Mouse (Mus musculus) intestine, embryonic 16.5 days (tissue): ENCODE data around the gene Izumo1. TPM values are rescaled to one million over a fixed set of nuclear protein-coding genes. Genes with fewer than 3 reads are reported as not detected.

Experiments
- ATAC-seq: fragments of 200-750 bp; cut with Nextera tagmentation; 2 replicates; pipeline ENCODE4 v1.8.0; 2017; ENCODE audit warnings: moderate TSS enrichment, moderate library complexity
- H3K27ac ChIP-seq: fragments of 300-500 bp; sonication (generic); 2 replicates; pipeline ENCODE4 v1.5.1; 2014; ENCODE audit warnings: mild to moderate bottlenecking, low read length
- H3K27me3 ChIP-seq: fragments of 300-500 bp; sonication (generic); replicated peaks from 2 replicates; pipeline ENCODE4 v1.6.1; 2014; ENCODE audit warnings: low read length, control low read depth, mixed read lengths; ENCODE audit not compliant: control insufficient read depth, insufficient read depth
- H3K36me3 ChIP-seq: fragments of 300-500 bp; sonication (generic); 2 replicates; pipeline ENCODE4 v1.6.1; 2014; ENCODE audit warnings: low read length, control low read depth; ENCODE audit not compliant: control insufficient read depth, insufficient read depth
- H3K4me1 ChIP-seq: fragments of 300-500 bp; sonication (generic); 2 replicates; pipeline ENCODE4 v1.6.1; 2014; ENCODE audit warnings: low read length, control low read depth, mixed read lengths; ENCODE audit not compliant: control insufficient read depth, insufficient read depth
- H3K4me2 ChIP-seq: fragments of 300-500 bp; sonication (generic); 2 replicates; pipeline ENCODE4 v1.6.1; 2014; ENCODE audit warnings: low read depth, low read length, control low read depth
- H3K4me3 ChIP-seq: fragments of 300-500 bp; sonication (generic); 2 replicates; pipeline ENCODE4 v1.5.1; 2014; ENCODE audit warnings: mild to moderate bottlenecking, low read length
- H3K9ac ChIP-seq: fragments of 300-500 bp; sonication (generic); 2 replicates; pipeline ENCODE4 v1.6.1; 2014; ENCODE audit warnings: low read depth, low read length
- H3K9me3 ChIP-seq: fragments of 300-500 bp; sonication (generic); 2 replicates; pipeline ENCODE4 v1.6.1; 2016; ENCODE audit warnings: low read length, control low read depth; ENCODE audit not compliant: control insufficient read depth
- WGBS: fragments of 180-500 bp; shearing (Covaris S2); extraction: QIAGEN DNeasy Blood & Tissue Kit; methylation state at CpG from one replicate; pipeline ENCODE4 v1.1.7; 2014; 5-methylcytosine and 5-hydroxymethylcytosine counted together
- polyA plus RNA-seq: library from polyadenylated mRNA; unstranded; fragments of >200 nt; fragmentation: Nextera tagmentation; extraction: Ambion mirVana; gene quantifications from 2 replicates; pipeline ENCODE4 v1.2.1, GENCODE M21; 2015

Gene Izumo1
- polyA plus RNA-seq, 1 experiment from 2014 or later, result 0.07 TPM

- Histone ChIP-seq H3K4me3 (no peak overlapping the region), H3K9ac (no peak overlapping the region), H3K27ac (no peak overlapping the region), H3K4me1 (peaks cover 3% of the 10 kb centered on the region; the same call in 1 of the 2 replicates), H3K4me2 (no peak overlapping the region), H3K27me3 (peaks cover 20% of the 10 kb centered on the region), H3K36me3 (no peaks in the 10 kb centered on the region), H3K9me3 (no peaks in the 10 kb centered on the region)
- ATAC-seq, result no peak; the same call in 1 of the 2 replicates
- WGBS, result 45% methylated on average over 6 of the region's 6 CpGs
These were observed 5.3 kb upstream of the Izumo1 start for GRCm38 (mm10) chr7:45616277-45616676.

DNA sequence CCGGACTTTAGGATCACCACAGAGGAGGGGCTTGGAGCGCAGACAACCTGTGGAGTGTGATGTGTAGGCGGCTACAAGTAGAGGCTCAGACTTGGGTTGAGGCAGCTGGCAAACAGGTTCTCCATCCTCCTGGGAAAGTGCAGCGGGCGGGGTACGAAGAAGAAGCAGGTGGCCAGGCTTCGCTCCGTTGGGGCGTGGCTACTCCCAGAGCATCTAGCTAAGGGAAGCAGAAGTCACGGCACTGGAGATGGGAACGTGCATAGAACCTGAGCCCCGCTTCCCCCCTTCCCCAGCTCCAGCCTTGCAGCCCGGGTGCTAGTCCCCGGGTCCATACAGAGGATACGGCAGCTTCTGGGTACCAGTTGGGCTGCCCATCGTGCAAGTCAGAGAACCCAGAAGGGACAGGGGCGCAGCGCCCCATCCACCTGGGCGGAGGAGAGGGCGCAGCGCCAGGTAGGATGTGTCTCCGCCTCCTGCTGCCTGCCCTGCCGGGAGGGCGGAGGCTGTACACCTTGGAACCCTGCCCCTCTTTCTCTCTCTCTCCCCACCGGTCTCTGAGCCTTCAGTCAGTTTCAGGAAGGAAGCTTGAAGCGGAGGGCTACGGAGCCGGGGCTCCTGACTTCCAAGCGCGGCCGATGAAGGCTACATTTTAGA, 4.4 kb upstream of the Izumo1 start, which contains the start of gene Fut1:
Gene Fut1, plus strand, starts transcription at position 248 of the 654 bp plus-strand sequence.
- H3K4me2 ChIP-seq, result peak within 1 kb of the TSS; percentile 34
- H3K9me3 ChIP-seq, result no peaks in the 10 kb centered on the region
- WGBS, result 6% methylated on average over 29 of the region's 31 CpGs
- H3K27me3 ChIP-seq, result peaks cover 20% of the 10 kb centered on the region
- H3K4me3 ChIP-seq, result peak within 1 kb of the TSS; percentile 17
- H3K27ac ChIP-seq, result no peak within 1 kb of the TSS
- no peaks in the 10 kb centered on the region for H3K36me3 ChIP-seq
- ATAC-seq, result peak; percentile 71
- H3K4me1 ChIP-seq, result peaks cover 3% of the 10 kb centered on the region; the same call in 1 of the 2 replicates
- H3K9ac ChIP-seq, result 0 out of 2 replicates have a peak within 1 kb of the TSS, but pooled peaks have one; percentile 15

DNA sequence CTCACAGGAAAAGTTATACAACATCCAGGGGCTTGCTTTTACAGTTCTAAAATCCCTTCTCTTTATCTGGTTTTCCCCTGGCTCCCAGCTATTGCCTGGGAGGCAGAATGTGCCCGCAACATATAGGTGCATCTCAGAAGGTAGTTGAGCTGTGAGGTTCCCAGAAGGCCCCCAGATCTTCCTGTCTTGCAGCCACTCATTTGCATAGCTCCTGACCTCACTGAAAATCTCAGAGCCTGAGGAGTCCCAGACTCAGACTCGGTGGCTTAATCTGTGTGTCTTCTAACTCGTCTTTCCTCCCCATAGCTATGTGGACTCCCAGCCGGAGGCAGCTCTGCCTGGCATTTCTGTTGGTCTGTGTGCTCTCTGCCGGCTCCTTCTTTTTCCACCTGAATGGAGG, 3.3 kb upstream of the Izumo1 start:
- Histone ChIP-seq H3K36me3 (no peaks in the 10 kb centered on the region), H3K27ac (no peak overlapping the region), H3K4me1 (peaks cover 3% of the 10 kb centered on the region; the same call in 1 of the 2 replicates), H3K9ac (no peak overlapping the region), H3K9me3 (no peaks in the 10 kb centered on the region), H3K27me3 (peaks cover 20% of the 10 kb centered on the region), H3K4me3 (no peak overlapping the region), H3K4me2 (no peak overlapping the region)
- 83% methylated on average over 5 of the region's 5 CpGs for WGBS
- ATAC-seq, result no peak

DNA sequence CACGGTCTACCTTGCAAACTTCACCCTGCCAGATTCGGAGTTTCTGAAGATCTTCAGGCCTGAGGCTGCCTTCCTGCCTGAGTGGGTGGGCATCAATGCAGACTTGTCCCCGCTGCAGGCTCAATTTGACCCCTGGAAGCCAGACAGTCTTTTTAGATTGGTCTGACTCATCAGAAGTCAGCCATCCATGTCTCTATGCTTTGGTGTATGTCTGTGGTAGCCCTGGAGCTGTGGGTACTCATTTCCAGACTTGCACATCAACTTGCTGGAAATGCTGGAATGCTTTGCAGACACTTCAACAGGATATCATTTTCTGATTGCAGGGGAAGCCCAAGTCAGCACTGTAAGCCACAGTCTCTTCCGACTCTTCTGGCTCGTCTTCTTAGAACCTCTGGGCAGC, 2.0 kb upstream of the Izumo1 start:
- no peaks in the 10 kb centered on the region for H3K36me3 ChIP-seq
- no peak overlapping the region for H3K4me2 ChIP-seq
- 90% methylated on average over 5 of the region's 5 CpGs for WGBS
- peaks cover 3% of the 10 kb centered on the region; the same call in 1 of the 2 replicates for H3K4me1 ChIP-seq
- H3K9me3 ChIP-seq, result no peaks in the 10 kb centered on the region
- no peak for ATAC-seq
- no peak overlapping the region for H3K27ac ChIP-seq
- peaks cover 20% of the 10 kb centered on the region for H3K27me3 ChIP-seq
- H3K9ac ChIP-seq, result no peak overlapping the region
- no peak overlapping the region for H3K4me3 ChIP-seq

- no peak overlapping the region for H3K4me3 ChIP-seq
- peaks cover 5% of the 10 kb centered on the region; the same call in 1 of the 2 replicates for H3K4me1 ChIP-seq
- H3K36me3 ChIP-seq, result no peaks in the 10 kb centered on the region
- no peak for ATAC-seq
- H3K4me2 ChIP-seq, result no peak overlapping the region
- H3K9ac ChIP-seq, result no peak overlapping the region
- H3K9me3 ChIP-seq, result no peaks in the 10 kb centered on the region
- peaks cover 12% of the 10 kb centered on the region for H3K27me3 ChIP-seq
- H3K27ac ChIP-seq, result no peak overlapping the region
- WGBS, result 93% methylated on average over 11 of the region's 11 CpGs
These were observed 1.9 kb downstream of the Izumo1 start for GRCm38 (mm10) chr7:45623507-45623906.

DNA sequence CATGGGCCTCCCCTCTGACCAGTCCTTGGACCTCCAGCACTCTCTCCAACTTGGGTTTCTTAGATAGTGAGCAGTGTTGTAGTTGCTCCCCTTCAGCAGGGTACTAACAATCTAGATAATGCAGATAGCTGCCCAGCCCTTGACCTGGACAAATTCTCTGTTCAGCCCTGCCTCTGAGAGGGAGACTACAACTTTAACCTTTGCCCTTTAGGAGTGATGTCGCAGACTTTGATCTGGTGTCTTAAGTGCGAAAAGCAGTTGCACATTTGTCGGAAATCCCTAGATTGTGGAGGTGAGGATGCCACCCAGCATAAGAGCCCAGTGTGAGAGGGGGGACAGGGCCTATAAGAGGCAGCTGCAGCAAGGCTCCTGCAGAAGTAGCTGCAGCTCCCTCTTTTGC, 3.1 kb downstream of the Izumo1 start:
- WGBS, result 74% methylated on average over 3 of the region's 3 CpGs

DNA sequence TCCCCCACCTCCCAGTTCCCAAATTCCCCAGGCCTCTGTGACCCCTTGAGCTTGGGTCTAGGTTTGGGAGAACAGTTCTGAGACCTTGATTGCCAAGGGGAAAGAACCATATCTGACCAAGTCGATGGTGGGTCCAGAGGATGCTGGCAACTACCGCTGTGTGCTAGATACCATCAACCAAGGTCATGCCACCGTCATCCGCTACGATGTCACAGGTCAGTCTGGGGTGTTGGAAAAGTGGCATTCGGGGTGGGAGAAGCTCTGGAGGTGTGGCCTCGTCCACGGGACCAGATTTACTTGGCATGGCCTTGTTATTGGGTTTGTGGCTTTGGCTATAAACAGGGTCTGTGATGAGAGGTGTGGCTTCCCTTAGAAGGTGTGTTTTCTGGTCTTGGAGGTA, 3.9 kb downstream of the Izumo1 start:
- no peak for ATAC-seq
- no peak overlapping the region for H3K4me3 ChIP-seq
- no peak overlapping the region for H3K27ac ChIP-seq
- H3K36me3 ChIP-seq, result no peaks in the 10 kb centered on the region
- H3K9me3 ChIP-seq, result no peaks in the 10 kb centered on the region
- peaks cover 10% of the 10 kb centered on the region for H3K27me3 ChIP-seq
- peaks cover 7% of the 10 kb centered on the region; the same call in 1 of the 2 replicates for H3K4me1 ChIP-seq
- H3K4me2 ChIP-seq, result no peak overlapping the region
- 84% methylated on average over 8 of the region's 8 CpGs for WGBS
- H3K9ac ChIP-seq, result no peak overlapping the region

More for the DNA sequence above, 3.1 kb downstream of the Izumo1 start:
- Histone ChIP-seq H3K4me3 (no peak overlapping the region), H3K27me3 (peaks cover 10% of the 10 kb centered on the region), H3K9me3 (no peaks in the 10 kb centered on the region), H3K4me2 (no peak overlapping the region), H3K4me1 (peaks cover 7% of the 10 kb centered on the region; the same call in 1 of the 2 replicates), H3K36me3 (no peaks in the 10 kb centered on the region), H3K27ac (no peak overlapping the region), H3K9ac (no peak overlapping the region)
- no peak for ATAC-seq

- no peak for ATAC-seq
- WGBS, result 86% methylated on average over 7 of the region's 7 CpGs
- Histone ChIP-seq H3K27me3 (peaks cover 10% of the 10 kb centered on the region), H3K4me2 (no peak overlapping the region), H3K4me3 (no peak overlapping the region; the same call in 1 of the 2 replicates), H3K9ac (no peak overlapping the region), H3K36me3 (no peaks in the 10 kb centered on the region), H3K27ac (no peak overlapping the region), H3K4me1 (peaks cover 10% of the 10 kb centered on the region; the same call in 1 of the 2 replicates), H3K9me3 (no peaks in the 10 kb centered on the region)
These were observed 5.0 kb downstream of the Izumo1 start for GRCm38 (mm10) chr7:45626571-45627076.

DNA sequence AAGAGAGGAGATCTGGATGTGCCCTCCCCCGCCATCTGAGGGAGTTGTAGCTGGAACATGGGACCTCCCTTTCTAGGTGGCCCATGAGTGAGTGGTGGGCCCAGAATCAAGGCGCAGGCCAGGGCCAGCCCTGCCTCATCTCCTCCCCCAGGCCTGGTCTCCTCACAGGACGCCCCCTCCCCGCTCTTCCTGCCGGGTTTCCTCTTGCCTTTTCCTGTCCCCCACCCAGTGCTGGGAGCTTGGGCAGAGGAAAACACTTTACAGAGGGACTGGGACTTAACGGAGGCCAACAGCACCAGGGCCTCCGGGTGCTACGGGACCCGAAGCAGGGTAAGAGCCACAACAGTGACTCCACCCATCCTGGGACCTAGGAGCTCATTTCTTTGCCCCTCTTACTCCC, 5.7 kb downstream of the Izumo1 start, which contains the start of gene Rasip1:
Gene Rasip1, plus strand, starts transcription at position 228 of the 400 bp plus-strand sequence.
- peaks cover 12% of the 10 kb centered on the region for H3K27me3 ChIP-seq
- 82% methylated on average over 9 of the region's 9 CpGs for WGBS
- peak within 1 kb of the TSS; percentile 79 for H3K9ac ChIP-seq
- 0 out of 2 replicates have a peak, but pooled peaks have one; percentile 22 for ATAC-seq
- peaks cover 11% of the 10 kb centered on the region; the same call in 1 of the 2 replicates for H3K4me1 ChIP-seq
- H3K4me3 ChIP-seq, result peak within 1 kb of the TSS; percentile 61
- peak within 1 kb of the TSS; percentile 99 for H3K4me2 ChIP-seq
- H3K36me3 ChIP-seq, result no peaks in the 10 kb centered on the region
- H3K9me3 ChIP-seq, result no peaks in the 10 kb centered on the region
- H3K27ac ChIP-seq, result peak within 1 kb of the TSS; percentile 49; the same call in 1 of the 2 replicates
